Mouse (Mus musculus): ENCODE data around the gene Rnf126.

Rnf126 gene

GRCm38 (mm10) chr10:79732500-79732899 lies 34.3 kb downstream of the Rnf126 start:
- no peak for DNase-seq (ENCODE audit: low read depth, low spot score)

GRCm38 (mm10) chr10:79729357-79729965 lies 37.3 kb downstream of the Rnf126 start:
- peak; percentile 89 for DNase-seq (ENCODE audit: low read depth, low spot score)

- peak; percentile 90 for DNase-seq (ENCODE audit: low read depth, low spot score)
These were observed 38.2 kb downstream of the Rnf126 start for GRCm38 (mm10) chr10:79728323-79729249.

- peak; percentile 59 for DNase-seq (ENCODE audit: low read depth, low spot score)
These were observed 40.7 kb downstream of the Rnf126 start for GRCm38 (mm10) chr10:79726090-79726489.

- DNase-seq (ENCODE audit: low read depth, low spot score): no peak
These were observed 43.1 kb downstream of the Rnf126 start for GRCm38 (mm10) chr10:79723692-79724091.

GRCm38 (mm10) chr10:79723047-79723446 lies 43.7 kb downstream of the Rnf126 start:
- peak; percentile 55 for DNase-seq (ENCODE audit: low read depth, low spot score)

GRCm38 (mm10) chr10:79721089-79721488 lies 45.7 kb downstream of the Rnf126 start:
- no peak for DNase-seq (ENCODE audit: low read depth, low spot score)

GRCm38 (mm10) chr10:79717640-79718357 lies 49.0 kb downstream of the Rnf126 start:
- peak; percentile 56 for DNase-seq (ENCODE audit: low read depth, low spot score)

- peak; percentile 78 for DNase-seq (ENCODE audit: low read depth, low spot score)
These were observed 49.8 kb downstream of the Rnf126 start for GRCm38 (mm10) chr10:79716988-79717355.

- DNase-seq (ENCODE audit: low read depth, low spot score): peak; percentile 71
These were observed 50.3 kb downstream of the Rnf126 start, which contains the start of gene Hcn2 for GRCm38 (mm10) chr10:79716254-79716987. Gene Hcn2 (plus strand): TSS chr10:79716634.

- peak; percentile 53 for DNase-seq (ENCODE audit: low read depth, low spot score)
These were observed 51.8 kb downstream of the Rnf126 start for GRCm38 (mm10) chr10:79714996-79715395.

- DNase-seq (ENCODE audit: low read depth, low spot score): peak; percentile 62
These were observed 53.6 kb downstream of the Rnf126 start for GRCm38 (mm10) chr10:79713163-79713562.

GRCm38 (mm10) chr10:79712499-79713126 lies 54.1 kb downstream of the Rnf126 start:
- peak; percentile 93 for DNase-seq (ENCODE audit: low read depth, low spot score)

GRCm38 (mm10) chr10:79712029-79712428 lies 54.7 kb downstream of the Rnf126 start:
- peak; percentile 46 for DNase-seq (ENCODE audit: low read depth, low spot score)

GRCm38 (mm10) chr10:79709307-79709706 lies 57.4 kb downstream of the Rnf126 start:
- no peak for DNase-seq (ENCODE audit: low read depth, low spot score)

- DNase-seq (ENCODE audit: low read depth, low spot score): no peak
These were observed 58.1 kb downstream of the Rnf126 start for GRCm38 (mm10) chr10:79708668-79709067.

All from brain, adult 2 months (tissue).